Mouse (Mus musculus) bone marrow, adult 2 months (tissue): ENCODE results near the gene Wtap. TPM values are rescaled to one million over a fixed set of nuclear protein-coding genes. Genes with fewer than 3 reads are reported as not detected.
"Not testable (repeated sequence)": the region's sequence is repeated elsewhere in the genome, so short reads cannot be mapped to it uniquely, and the experiment has no call there.

Experiments
- H3K27ac ChIP-seq: fragments of 200-500 bp; 2 replicates; pipeline ENCODE4 v1.5.1; 2012; ENCODE audit warnings: low read depth, mild to moderate bottlenecking, control low read depth, inconsistent platforms, low read length; ENCODE audit not compliant: control insufficient read depth, poor library complexity, insufficient read depth
- H3K4me1 ChIP-seq: fragments of 200-500 bp; 2 replicates; pipeline ENCODE4 v1.6.1; 2011; ENCODE audit warnings: low read length; ENCODE audit not compliant: control insufficient read depth, insufficient read depth
- H3K4me3 ChIP-seq: fragments of 200-500 bp; replicated peaks from 2 replicates; pipeline ENCODE3; 2011; ENCODE audit warnings: mild to moderate bottlenecking, low read depth, low read length, control low read depth; ENCODE audit not compliant: control insufficient read depth
- CTCF ChIP-seq: fragments of 200-500 bp; IDR thresholded peaks from 2 replicates; pipeline ENCODE4 v1.5.1; 2011; ENCODE audit warnings: low read length, control low read depth; ENCODE audit not compliant: control insufficient read depth, insufficient read depth
- POLR2A ChIP-seq: fragments of 200-500 bp; IDR thresholded peaks from 2 replicates; pipeline ENCODE4 v1.6.1; 2011; ENCODE audit warnings: low read depth, mild to moderate bottlenecking, control low read depth, low read length, borderline replicate concordance; ENCODE audit not compliant: control insufficient read depth
- WGBS: fragments of 180-500 bp; shearing (Covaris S2); methylation state at CpG from one replicate; pipeline ENCODE4 v1.1.7; 2018; 5-methylcytosine and 5-hydroxymethylcytosine counted together
- polyA plus RNA-seq: library from polyadenylated mRNA; stranded (reverse); fragments of >200 nt; gene quantifications from 2 replicates; pipeline ENCODE4 v1.2.4, GENCODE M21; 2011; ENCODE audit warnings: low replicate concordance; ENCODE audit not compliant: missing spikeins, insufficient read depth, insufficient read length

Gene Wtap
- polyA plus RNA-seq, 1 experiment = 67.4 TPM

DNA sequence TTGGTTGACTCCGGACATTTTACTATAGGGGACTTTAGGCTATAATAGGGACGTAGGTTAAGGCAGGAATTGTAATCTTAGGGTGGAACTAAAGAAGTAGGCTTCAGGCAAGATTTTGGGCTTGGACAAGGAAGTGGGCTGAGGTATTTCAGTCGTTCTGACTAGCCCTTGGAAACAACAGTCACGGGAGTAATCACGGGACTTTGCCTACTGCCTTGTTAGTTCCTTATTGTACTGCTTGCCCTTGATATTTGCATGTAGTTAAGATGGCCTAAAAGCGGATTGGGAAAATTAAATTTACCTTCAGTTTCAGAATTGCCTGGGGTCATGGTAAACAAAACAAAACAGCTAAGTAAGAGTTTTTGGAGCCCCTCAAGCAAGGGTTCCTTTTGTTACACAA is 5.1 kb upstream of the Wtap start:
- TF ChIP-seq CTCF = no peak
- no peak for TF ChIP-seq POLR2A
- Histone ChIP-seq H3K27ac (no peak overlapping the region), H3K4me3 (no peak overlapping the region), H3K4me1 (no peaks in the 10 kb centered on the region)
- 69% methylated on average over 6 of the region's 6 CpGs for WGBS

DNA sequence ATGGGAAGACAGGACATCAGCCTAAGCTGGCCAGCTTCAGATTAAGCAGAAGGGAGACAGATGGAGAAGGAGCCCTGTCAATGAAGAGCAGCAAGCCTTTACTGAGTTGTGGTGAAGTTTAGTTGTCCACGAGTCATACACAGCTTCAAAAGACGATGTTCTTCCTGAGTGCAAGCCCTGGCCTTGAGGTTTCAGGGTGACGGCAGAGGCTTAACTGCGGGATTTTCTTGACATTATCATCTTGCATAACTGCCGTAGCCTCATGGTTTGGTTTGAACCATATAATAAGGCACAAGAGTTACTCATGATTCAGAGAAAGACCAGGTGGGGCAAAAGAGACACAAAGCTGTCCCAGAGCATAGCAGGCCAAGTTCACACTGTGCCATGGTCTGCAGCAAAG is 3.9 kb upstream of the Wtap start:
- H3K4me3 ChIP-seq = no peak overlapping the region
- H3K4me1 ChIP-seq = no peaks in the 10 kb centered on the region
- TF ChIP-seq POLR2A (no peak), CTCF (no peak)
- WGBS = 74% methylated on average over 5 of the region's 5 CpGs
- no peak overlapping the region for H3K27ac ChIP-seq

DNA sequence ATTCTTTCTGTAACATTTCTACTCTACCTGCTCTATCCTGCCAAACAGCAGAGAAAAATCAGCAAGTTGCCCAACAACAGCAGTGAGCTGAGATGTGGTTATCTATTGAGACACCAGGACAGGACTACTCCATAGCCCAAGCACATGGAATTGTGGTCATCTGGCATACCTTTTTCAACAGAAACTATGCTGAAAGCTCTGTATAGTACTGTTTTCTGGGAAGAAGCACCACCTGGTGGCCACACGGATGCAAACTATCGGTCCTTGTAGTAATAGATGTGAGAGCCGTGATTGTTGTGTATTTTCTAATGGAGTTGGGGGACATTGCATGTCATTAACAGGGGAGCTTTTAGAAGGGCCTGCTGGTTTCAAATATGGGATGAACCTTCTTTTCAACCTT is 2.4 kb upstream of the Wtap start:
- WGBS = 17% methylated on average over 3 of the region's 3 CpGs
- Histone ChIP-seq H3K4me1 (no peaks in the 10 kb centered on the region), H3K27ac (no peak overlapping the region), H3K4me3 (no peak overlapping the region)
- TF ChIP-seq POLR2A = no peak
- 0 out of 2 replicates have a peak, but pooled peaks have one; percentile 11 for TF ChIP-seq CTCF

- Histone ChIP-seq H3K4me1 (no peaks in the 10 kb centered on the region; the same call in none of the 2 replicates), H3K4me3 (peak overlapping the region; percentile 76), H3K27ac (peak overlapping the region; percentile 100)
- TF ChIP-seq CTCF (no peak), POLR2A (peak; percentile 91)
- WGBS = under 1% methylated on average over 51 of the region's 51 CpGs
Measured at GRCm38 (mm10) chr17:12992470-12992991, 1.4 kb downstream of the Wtap start.

GRCm38 (mm10) chr17:12991635-12992358 is 2.2 kb downstream of the Wtap start:
- under 1% methylated on average over 79 of the region's 84 CpGs for WGBS
- H3K4me3 ChIP-seq = peak overlapping the region; percentile 76
- peak overlapping the region; percentile 100 for H3K27ac ChIP-seq
- peak; percentile 50; the same call in 1 of the 2 replicates for TF ChIP-seq POLR2A
- TF ChIP-seq CTCF = no peak
- no peaks in the 10 kb centered on the region; the same call in none of the 2 replicates for H3K4me1 ChIP-seq

- peak overlapping the region; percentile 76 for H3K4me3 ChIP-seq
- no peak for TF ChIP-seq CTCF
- no peak for TF ChIP-seq POLR2A
- under 1% methylated on average over 12 of the region's 12 CpGs for WGBS
- H3K4me1 ChIP-seq = no peaks in the 10 kb centered on the region; the same call in none of the 2 replicates
- H3K27ac ChIP-seq = peak overlapping the region; percentile 100
Measured at GRCm38 (mm10) chr17:12991194-12991634, 2.8 kb downstream of the Wtap start.

- peak overlapping the region; percentile 76 for H3K4me3 ChIP-seq
- 9% methylated on average over 8 of the region's 8 CpGs for WGBS
- no peak overlapping the region; the same call in 1 of the 2 replicates for H3K27ac ChIP-seq
- TF ChIP-seq POLR2A = no peak
- TF ChIP-seq CTCF = no peak
- no peaks in the 10 kb centered on the region; the same call in none of the 2 replicates for H3K4me1 ChIP-seq
Measured at GRCm38 (mm10) chr17:12990567-12991145, 3.3 kb downstream of the Wtap start.

DNA sequence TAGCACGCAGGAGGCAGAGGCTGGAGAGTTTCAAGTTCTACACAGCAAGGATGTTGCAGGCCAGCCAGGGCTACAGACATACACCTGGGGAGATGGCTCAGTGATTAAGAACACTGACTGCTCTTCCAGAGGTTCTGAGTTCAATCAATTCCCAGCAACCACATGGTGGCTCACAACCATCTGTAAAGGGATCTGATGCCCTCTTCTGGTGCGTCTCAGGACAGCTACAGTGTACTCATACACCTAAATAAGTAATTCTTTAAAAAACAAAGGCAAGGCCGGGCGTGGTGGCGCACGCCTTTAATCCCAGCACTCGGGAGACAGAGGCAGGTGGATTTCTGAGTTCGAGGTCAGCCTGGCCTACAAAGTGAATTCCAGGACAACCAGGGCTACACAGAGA is 5.9 kb downstream of the Wtap start:
- H3K4me3 ChIP-seq, H3K27ac ChIP-seq, H3K4me1 ChIP-seq: not testable (repeated sequence)
- WGBS = 69% methylated on average over 8 of the region's 8 CpGs

DNA sequence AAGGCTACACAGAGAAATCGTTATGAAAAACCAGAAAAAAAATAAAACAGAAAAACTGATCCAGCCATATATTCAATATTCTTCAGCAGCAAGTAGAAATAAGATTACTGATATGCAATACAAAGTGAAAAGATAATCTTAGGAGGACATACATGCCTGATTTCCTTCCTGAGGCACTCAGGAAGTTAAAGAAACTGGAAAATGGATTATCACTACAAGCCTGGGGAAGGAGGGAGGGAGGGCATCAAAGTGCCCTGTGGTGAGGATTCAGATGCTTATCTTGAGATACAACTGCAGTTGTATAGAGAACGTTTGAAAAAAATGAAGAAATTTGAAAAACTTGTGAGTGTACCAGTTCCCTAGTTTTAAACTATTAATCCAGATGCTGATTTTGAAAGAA is 10.0 kb downstream of the Wtap start:
- Histone ChIP-seq H3K4me3 (no peak overlapping the region), H3K27ac (no peak overlapping the region), H3K4me1 (no peaks in the 10 kb centered on the region; the same call in none of the 2 replicates)
- TF ChIP-seq POLR2A = no peak
- no peak for TF ChIP-seq CTCF
- WGBS = 25% methylated on average over 2 of the region's 2 CpGs
